Mouse (Mus musculus): Measurements from ENCODE around the gene Cd93.

DNA sequence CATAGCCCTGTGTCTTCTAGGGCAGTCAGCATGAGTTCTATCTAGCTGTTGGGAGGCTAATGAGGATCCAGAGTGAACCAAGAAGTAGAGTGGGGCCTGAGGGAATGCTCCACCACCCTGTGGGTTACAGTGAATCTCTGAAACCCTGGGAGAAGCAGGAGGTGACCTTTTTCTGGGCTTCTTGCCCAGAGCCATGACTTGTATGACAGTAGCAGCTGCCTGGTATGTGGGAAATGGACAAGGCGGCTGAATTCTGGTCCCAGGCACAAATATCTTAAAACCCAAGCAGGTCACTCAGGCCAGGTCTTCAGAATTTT lies 45.6 kb downstream of the Cd93 start:
- TF ChIP-seq CTCF (IDR thresholded peaks at IDR 0.05; ENCODE audit: extremely low read depth, insufficient read depth, insufficient read length, insufficient replicate concordance) (no peak), POLR2A (IDR thresholded peaks at IDR 0.05; ENCODE audit: low read depth, low read length) (no peak)
